Mouse (Mus musculus): Measurements from ENCODE around the gene Hcst. TPM values are rescaled to one million over a fixed set of nuclear protein-coding genes. Genes with fewer than 3 reads are reported as not detected.

The Hcst gene
- 100 to 1,000 TPM; 356 to 434 TPM for polyA plus RNA-seq (2017; shearing (Covaris generic))

- ATAC-seq: peak; percentile 44
Observed at GRCm38 (mm10) chr7:30419561-30420499, at the start of gene Hcst. Gene Hcst, minus strand, starts transcription at chr7:30419854.

GRCm38 (mm10) chr7:30464816-30465300, 45.2 kb upstream of the Hcst start:
- ATAC-seq: no peak

DNA sequence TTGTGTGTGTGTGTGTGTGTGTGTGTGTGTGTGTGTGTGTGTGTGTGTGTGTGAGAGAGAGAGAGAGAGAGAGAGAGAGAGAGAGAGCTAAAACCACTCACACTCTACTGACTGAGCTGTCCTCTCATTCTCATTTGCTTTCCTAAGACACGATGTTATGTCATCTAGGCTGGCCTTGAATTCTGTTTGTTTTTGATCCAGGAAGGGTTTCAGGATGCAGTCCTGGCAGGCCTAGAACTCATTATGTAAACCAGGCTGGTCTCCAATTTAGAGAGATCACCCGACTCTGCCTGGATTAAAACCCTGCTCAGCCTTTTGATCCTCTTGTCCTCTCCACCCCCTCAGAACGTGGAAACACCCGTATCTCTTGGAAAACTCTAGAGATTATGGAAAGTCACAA, 44.3 kb upstream of the Hcst start:
- no peak for ATAC-seq

- no peak for ATAC-seq
Observed at GRCm38 (mm10) chr7:30463568-30463967, 43.9 kb upstream of the Hcst start.

GRCm38 (mm10) chr7:30459484-30459883, 39.8 kb upstream of the Hcst start:
- no peak for ATAC-seq

DNA sequence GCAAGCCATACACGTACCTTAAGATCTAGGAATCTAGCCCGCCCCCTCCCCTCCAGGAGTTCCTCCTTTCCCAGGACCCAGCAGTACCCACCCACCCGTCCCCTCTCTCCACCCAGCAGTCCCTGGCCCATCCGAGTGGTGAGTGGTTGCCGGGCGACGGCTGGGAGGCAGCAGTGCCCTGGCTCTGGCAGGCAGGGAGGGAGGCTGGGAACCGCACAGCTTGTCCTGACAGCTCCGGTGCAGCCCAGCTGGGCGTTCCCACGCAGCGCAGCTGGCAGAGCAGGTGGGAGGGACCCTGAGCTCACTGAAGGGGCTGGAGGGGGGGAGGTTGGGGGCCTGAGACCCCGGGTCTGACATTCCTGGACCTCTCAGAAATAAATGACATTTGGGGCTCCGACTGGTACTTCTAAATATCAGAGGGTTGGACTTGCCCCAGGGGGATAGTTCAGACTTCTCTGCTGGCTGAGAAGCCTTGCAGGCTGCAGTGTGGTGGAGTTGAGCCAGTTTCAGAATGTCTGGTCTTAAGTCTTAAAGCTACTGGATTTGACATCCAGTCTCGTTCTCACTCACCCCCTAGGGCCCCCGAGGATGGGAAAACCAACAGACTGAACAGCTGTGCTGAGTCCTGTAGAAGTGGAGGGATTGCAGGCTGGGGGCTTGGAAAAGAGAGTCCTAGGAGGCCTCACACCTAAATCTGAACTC, 38.1 kb upstream of the Hcst start, which contains the start of the genes Kirrel2 and Nphs1:
Kirrel2 (minus strand) TSS at position 62 of the 702 bp plus-strand sequence.
Nphs1 (plus strand) TSS at position 687 of the 702 bp plus-strand sequence.
- ATAC-seq: no peak

GRCm38 (mm10) chr7:30456911-30457628, 37.4 kb upstream of the Hcst start:
- ATAC-seq: no peak

DNA sequence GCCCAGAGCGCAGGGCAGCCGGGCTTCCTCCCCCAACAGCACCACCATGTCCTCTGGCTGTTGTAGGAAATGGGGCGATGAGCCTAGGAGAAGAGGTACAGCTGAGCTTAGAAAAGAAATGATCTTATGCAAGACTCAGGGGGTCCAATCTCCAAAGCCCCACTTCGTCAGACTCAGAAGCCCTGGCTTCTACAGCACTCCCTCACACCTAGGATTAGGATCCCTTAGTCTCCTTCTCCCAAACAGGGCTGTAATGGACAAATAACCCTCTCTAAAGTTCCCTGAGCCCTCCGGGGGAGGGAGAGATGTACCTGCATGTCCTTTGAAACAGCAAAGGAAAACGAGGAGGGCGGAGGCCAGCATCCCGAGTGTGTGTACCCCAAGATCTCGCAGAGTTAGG, 36.8 kb upstream of the Hcst start:
- ATAC-seq: no peak

DNA sequence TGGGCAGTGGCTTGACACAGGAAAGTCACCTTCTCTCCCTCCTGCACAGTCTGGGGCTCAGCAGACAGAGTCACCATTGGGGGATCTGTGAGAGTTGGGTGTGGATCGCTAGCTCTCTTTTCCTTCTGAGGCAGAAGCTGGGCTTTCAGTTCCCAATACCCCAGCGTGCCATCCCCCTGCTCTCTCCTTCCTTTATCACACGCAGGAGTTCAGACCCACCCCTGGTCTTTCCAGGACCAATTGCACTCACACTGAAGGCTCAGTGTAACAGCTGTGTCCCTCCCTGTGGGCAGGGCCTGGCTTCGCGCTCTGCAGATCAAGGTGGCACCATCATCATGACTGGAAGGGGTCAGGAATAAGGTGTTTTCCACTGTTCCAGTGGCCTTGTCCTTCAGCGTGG, 34.6 kb upstream of the Hcst start:
- peak; percentile 8 for ATAC-seq

DNA sequence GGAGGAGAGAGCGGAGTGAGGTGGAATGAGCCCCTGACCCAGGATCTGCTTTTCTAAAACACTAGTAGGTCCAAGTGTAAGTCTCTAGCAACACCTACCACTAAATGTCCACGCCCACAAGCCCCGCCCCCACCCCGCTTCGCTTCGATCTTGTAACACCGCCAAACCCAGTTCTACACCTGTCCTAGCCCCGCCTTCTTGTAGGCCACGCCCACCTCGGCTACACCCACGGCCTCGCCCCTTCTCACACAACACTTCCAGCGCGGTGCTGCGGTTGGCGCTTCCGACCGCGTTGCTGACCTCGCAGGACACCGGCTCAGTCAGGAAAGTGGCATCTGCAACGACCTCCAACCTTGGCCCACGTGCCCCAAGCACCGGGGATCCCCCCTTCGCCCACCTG, 34.1 kb upstream of the Hcst start:
- ATAC-seq: peak; percentile 77

GRCm38 (mm10) chr7:30453327-30453726, 33.7 kb upstream of the Hcst start:
- peak; percentile 54 for ATAC-seq

GRCm38 (mm10) chr7:30450241-30450640, 30.6 kb upstream of the Hcst start:
- no peak for ATAC-seq

DNA sequence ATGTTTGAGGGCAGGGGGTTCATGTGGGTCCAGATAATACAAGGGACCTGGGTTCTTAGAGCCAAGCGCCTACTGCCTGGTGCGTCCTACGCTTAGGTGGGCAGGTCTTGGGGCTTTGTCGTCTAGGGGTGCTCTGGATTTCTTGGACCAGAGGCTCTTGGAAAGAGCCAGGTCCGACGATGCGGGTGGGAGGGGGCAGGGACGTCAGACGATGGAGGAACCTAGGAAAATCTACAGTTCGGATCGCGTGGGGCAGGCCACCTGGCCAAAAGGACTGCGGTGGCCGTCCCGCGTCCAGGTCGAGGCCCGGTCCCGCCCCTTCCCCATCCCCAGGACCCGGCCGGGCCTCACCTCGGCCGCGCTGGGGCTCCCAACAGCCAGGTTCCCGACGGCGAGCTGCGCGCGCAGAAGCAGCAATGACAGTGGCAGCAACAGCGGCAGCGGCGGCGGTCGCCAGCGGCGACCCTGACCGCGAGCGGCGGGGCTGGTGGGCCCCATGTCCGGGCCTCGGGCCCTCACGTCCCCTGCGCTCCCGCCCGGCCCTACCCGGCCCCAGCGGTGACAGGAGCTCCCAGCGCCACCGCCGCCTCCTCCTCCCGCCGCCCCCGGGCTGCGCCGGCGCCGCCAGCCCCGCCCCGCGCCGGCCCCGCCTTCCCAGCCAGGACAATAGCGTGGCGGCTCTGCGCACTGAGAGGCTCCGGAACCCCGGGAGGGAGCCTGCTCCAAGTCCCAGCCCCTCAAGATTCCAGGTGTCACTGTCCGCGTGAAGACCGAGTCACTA, 25.5 kb upstream of the Hcst start, which contains the start of gene Aplp1:
Aplp1 (minus strand) TSS at position 565 of the 781 bp plus-strand sequence.
- ATAC-seq: peak; percentile 73

GRCm38 (mm10) chr7:30444154-30444970, 24.7 kb upstream of the Hcst start:
- ATAC-seq: no peak

GRCm38 (mm10) chr7:30443696-30444095, 24.0 kb upstream of the Hcst start:
- ATAC-seq: peak; percentile 69

DNA sequence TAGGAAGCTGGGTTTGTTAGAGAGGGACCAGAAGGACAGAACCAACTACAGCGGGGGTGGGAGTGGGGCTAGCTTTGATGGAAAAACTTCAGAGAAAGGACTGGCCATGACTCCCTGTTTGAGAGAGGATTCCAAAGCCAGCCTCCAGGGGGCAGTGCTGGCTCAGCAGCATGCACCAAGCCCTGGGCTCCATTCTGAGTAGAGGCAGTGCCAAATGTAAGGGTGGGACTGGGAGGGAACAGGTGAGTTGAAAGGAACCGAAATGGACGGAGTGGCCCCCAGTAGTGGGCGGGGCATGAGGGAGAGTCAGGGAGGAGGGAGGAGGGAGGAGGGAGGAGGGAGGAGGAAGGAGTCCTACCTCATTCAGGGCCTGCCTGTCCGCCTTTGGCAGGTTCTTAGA, 21.0 kb upstream of the Hcst start:
- ATAC-seq: peak; percentile 51

- peak; percentile 50 for ATAC-seq
Observed at GRCm38 (mm10) chr7:30439734-30440133, 20.1 kb upstream of the Hcst start.

GRCm38 (mm10) chr7:30436879-30437278, 17.2 kb upstream of the Hcst start:
- ATAC-seq: peak; percentile 43

- no peak for ATAC-seq
Observed at GRCm38 (mm10) chr7:30435156-30435555, 15.5 kb upstream of the Hcst start.

- ATAC-seq: no peak
Observed at GRCm38 (mm10) chr7:30434701-30435100, 15.0 kb upstream of the Hcst start.

DNA sequence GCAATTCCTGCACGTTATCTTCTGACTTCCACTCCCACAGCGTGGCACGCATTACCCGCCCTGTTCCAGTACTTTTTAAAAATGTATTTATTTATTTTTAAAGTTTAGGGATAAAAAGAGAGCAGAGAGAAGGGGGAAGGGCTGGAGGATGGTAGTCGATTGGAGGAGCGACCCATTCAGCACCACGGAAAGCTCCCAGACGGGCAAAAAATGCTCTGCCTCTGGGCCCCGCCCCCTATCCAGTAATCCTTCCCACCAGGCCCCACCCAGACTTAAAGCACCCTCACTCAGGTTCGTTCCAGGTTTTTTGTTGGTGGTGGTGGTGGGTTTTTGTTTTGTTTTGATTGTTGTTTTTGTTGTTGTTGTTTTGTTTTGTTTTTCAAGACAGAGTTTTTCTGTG, 14.6 kb upstream of the Hcst start:
- ATAC-seq: no peak
